16 mouse cellular contexts compared by ENCODE assay signal in the genomic region with DNA sequence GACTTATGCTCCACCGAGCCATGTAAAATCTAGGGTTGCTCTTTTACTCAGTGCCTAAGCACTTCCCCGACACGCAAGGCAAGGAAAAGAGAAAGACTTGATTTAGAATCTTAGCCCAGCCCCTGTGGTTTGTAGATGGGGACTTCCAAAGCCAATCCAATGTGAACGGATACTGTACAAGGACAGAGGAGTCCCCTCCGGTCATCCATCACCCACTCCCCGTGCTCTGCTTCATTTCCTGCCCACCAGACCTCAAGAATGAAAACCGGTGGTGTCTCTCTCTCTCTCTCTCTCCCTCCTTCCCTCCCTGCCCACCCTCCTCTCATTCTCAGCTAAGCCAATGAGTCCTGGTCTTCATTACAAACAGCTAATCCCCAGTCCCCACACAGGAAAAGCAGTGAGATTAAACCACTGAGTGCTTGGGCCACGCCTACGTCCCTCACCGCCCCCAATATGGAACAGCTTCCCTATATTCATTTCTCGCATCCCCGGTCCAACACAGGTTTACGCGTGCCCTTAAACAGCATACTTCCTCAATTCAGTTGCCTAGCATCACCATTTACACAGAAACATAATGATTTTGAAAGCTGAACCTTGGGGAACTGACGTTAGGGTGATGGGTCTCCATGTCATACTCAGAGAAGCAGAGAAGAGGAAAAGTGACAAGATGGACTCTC.
DNase-seq lines count a peak whose midpoint lies in the region; ATAC-seq lines count a peak whose summit lies in the region.
"Had no signal": no experiment of that assay in that cellular context is flagged by ENCODE, and none has a peak within 500 bp of the region (broad histone marks: within the 10 kb centered on the region; RNA-seq: fewer than 3 reads in every experiment).

No protein-coding gene starts in this region.

- peaks cover 9% of the 10 kb centered on the region for H3K4me1 ChIP-seq in heart, embryonic 12.5 days (replicated peaks)
- peaks cover 31% of the 10 kb centered on the region for H3K4me1 ChIP-seq in lung, embryonic 15.5 days
- H3K4me1 ChIP-seq in hindbrain, embryonic 13.5 days (replicated peaks), result peaks cover 6% of the 10 kb centered on the region; the same call in 1 of the 2 replicates
- H3K4me1 ChIP-seq in liver, embryonic 11.5 days (replicated peaks; ENCODE audit: control insufficient read depth, insufficient read depth, low read length), result no peaks in the 10 kb centered on the region

- no peaks in the 10 kb centered on the region for H3K9me3 ChIP-seq in heart, embryonic 12.5 days (replicated peaks)
- H3K9me3 ChIP-seq in lung, embryonic 15.5 days, result no peaks in the 10 kb centered on the region
- H3K9me3 ChIP-seq in hindbrain, embryonic 13.5 days, result no peaks in the 10 kb centered on the region
- H3K9me3 ChIP-seq in liver, embryonic 11.5 days (ENCODE audit: control insufficient read depth, low read length), result no peaks in the 10 kb centered on the region
- H3K9me3 ChIP-seq: midbrain, embryonic 12.5 days had no signal

- no peak overlapping the region for H3K4me3 ChIP-seq in heart, embryonic 12.5 days
- no peak overlapping the region for H3K4me3 ChIP-seq in lung, embryonic 15.5 days
- no peak overlapping the region for H3K4me3 ChIP-seq in hindbrain, embryonic 13.5 days
- no peak overlapping the region for H3K4me3 ChIP-seq in liver, embryonic 11.5 days (ENCODE audit: low read depth, low read length)
- H3K4me3 ChIP-seq: left cerebral cortex, adult 2 months; midbrain, embryonic 12.5 days had no signal

- peak; percentile 36 for DNase-seq in heart, adult 11 months
- DNase-seq in lung, postnatal 4 days, result no peak
- peak; percentile 3 for DNase-seq in splenic B cell, adult 2 months (ENCODE audit: low read depth, low spot score)
- DNase-seq in liver, embryonic 11.5 days (ENCODE audit: low spot score), result no peak
- no peak for DNase-seq in layer of hippocampus, adult 18-20 months (ENCODE audit: low spot score in 2 of 2)
- DNase-seq: adrenal gland, postnatal 10 days; cerebellum, postnatal 25 days; forebrain, postnatal 0 days; gastrocnemius, postnatal 14 days; retina, postnatal 1 day; spleen, adult 18-20 months had no signal

- no peak overlapping the region for H3K27ac ChIP-seq in heart, embryonic 12.5 days (ENCODE audit: poor library complexity, severe bottlenecking)
- H3K27ac ChIP-seq in lung, embryonic 15.5 days, result peak overlapping the region; percentile 81; the same call in 1 of the 2 replicates
- no peak overlapping the region; the same call in 1 of the 2 replicates for H3K27ac ChIP-seq in hindbrain, embryonic 13.5 days
- no peak overlapping the region for H3K27ac ChIP-seq in liver, embryonic 11.5 days (ENCODE audit: low read depth, low read length)
- H3K27ac ChIP-seq: left cerebral cortex, adult 2 months; midbrain, embryonic 12.5 days had no signal

- 79% methylated on average over 15 of the region's 15 CpGs for WGBS in heart, embryonic 12.5 days
- WGBS in lung, embryonic 15.5 days, result 77% methylated on average over 15 of the region's 15 CpGs
- WGBS in hindbrain, embryonic 13.5 days, result 76% methylated on average over 15 of the region's 15 CpGs
- WGBS in liver, embryonic 11.5 days, result 65% methylated on average over 15 of the region's 15 CpGs

- no peak overlapping the region for H3K9ac ChIP-seq in heart, embryonic 12.5 days
- no peak overlapping the region for H3K9ac ChIP-seq in lung, embryonic 15.5 days
- no peak overlapping the region for H3K9ac ChIP-seq in hindbrain, embryonic 13.5 days
- no peak overlapping the region for H3K9ac ChIP-seq in liver, embryonic 11.5 days (ENCODE audit: low read depth, low read length)
- H3K9ac ChIP-seq: forebrain, postnatal 0 days; midbrain, embryonic 12.5 days had no signal

- ATAC-seq in heart, embryonic 12.5 days (ENCODE audit: insufficient number of reproducible peaks, low FRiP score), result no peak
- ATAC-seq in lung, embryonic 15.5 days (ENCODE audit: borderline replicate concordance, extremely low read depth, low FRiP score, low TSS enrichment), result no peak
- ATAC-seq in hindbrain, embryonic 13.5 days (ENCODE audit: low FRiP score), result peak; percentile 7; the same call in 1 of the 2 replicates
- no peak for ATAC-seq in liver, embryonic 11.5 days (replicated peaks; ENCODE audit: low FRiP score)
- ATAC-seq: forebrain, postnatal 0 days had no signal

- no peaks in the 10 kb centered on the region for H3K36me3 ChIP-seq in heart, embryonic 12.5 days
- H3K36me3 ChIP-seq in lung, embryonic 15.5 days, result no peaks in the 10 kb centered on the region
- no peaks in the 10 kb centered on the region for H3K36me3 ChIP-seq in hindbrain, embryonic 13.5 days
- H3K36me3 ChIP-seq in splenic B cell, adult 2 months (ENCODE audit: control insufficient read depth, insufficient read depth, low read length, poor library complexity, severe bottlenecking), result no peaks in the 10 kb centered on the region
- no peaks in the 10 kb centered on the region for H3K36me3 ChIP-seq in liver, embryonic 11.5 days (ENCODE audit: control insufficient read depth, insufficient read depth, low read length)
- H3K36me3 ChIP-seq: midbrain, embryonic 12.5 days had no signal

- H3K4me2 ChIP-seq in heart, embryonic 12.5 days, result no peak overlapping the region
- H3K4me2 ChIP-seq in lung, embryonic 15.5 days, result no peak overlapping the region
- H3K4me2 ChIP-seq in hindbrain, embryonic 13.5 days, result no peak overlapping the region
- H3K4me2 ChIP-seq in liver, embryonic 11.5 days, result no peak overlapping the region
- H3K4me2 ChIP-seq: midbrain, embryonic 12.5 days had no signal

- H3K27me3 ChIP-seq in heart, embryonic 12.5 days (replicated peaks), result no peaks in the 10 kb centered on the region
- H3K27me3 ChIP-seq in lung, embryonic 15.5 days, result no peaks in the 10 kb centered on the region
- no peaks in the 10 kb centered on the region for H3K27me3 ChIP-seq in hindbrain, embryonic 13.5 days
- no peaks in the 10 kb centered on the region for H3K27me3 ChIP-seq in splenic B cell, adult 2 months (ENCODE audit: control insufficient read depth, insufficient read depth, low read length, poor library complexity, severe bottlenecking)
- no peaks in the 10 kb centered on the region for H3K27me3 ChIP-seq in liver, embryonic 11.5 days (replicated peaks; ENCODE audit: control insufficient read depth, insufficient read depth, low read length)
- H3K27me3 ChIP-seq: midbrain, embryonic 12.5 days had no signal

Comparison
In these comparisons a context has a peak if more than half of its experiments do, and no peak if none do; other contexts are left out.
1. DNase-seq: peak in heart, adult 11 months (single experiment) and splenic B cell, adult 2 months (single experiment); none in lung, postnatal 4 days (0 of 2), liver, embryonic 11.5 days (single experiment) and layer of hippocampus, adult 18-20 months (0 of 2).